Mouse (Mus musculus): ENCODE data around the gene Ptpre.
A peak's percentile ranks its signal among the peaks of the same experiment; 100 is the strongest.

The Ptpre gene

GRCm38 (mm10) chr7:135580306-135581091, 43.2 kb downstream of the Ptpre start:
- no peak for DNase-seq

GRCm38 (mm10) chr7:135581128-135581527, 43.8 kb downstream of the Ptpre start:
- DNase-seq, result no peak

GRCm38 (mm10) chr7:135585125-135585687, 47.9 kb downstream of the Ptpre start:
- DNase-seq, result no peak

GRCm38 (mm10) chr7:135586402-135586801, 49.1 kb downstream of the Ptpre start:
- no peak for DNase-seq

GRCm38 (mm10) chr7:135587821-135588575, 50.7 kb downstream of the Ptpre start:
- no peak for DNase-seq

GRCm38 (mm10) chr7:135588620-135589309, 51.5 kb downstream of the Ptpre start:
- DNase-seq, result no peak

GRCm38 (mm10) chr7:135591461-135591860, 54.2 kb downstream of the Ptpre start:
- no peak for DNase-seq

- DNase-seq, result no peak
Measured at GRCm38 (mm10) chr7:135593286-135593685, 56.0 kb downstream of the Ptpre start.

GRCm38 (mm10) chr7:135593825-135594224, 56.5 kb downstream of the Ptpre start:
- DNase-seq, result no peak

- no peak for DNase-seq
Measured at GRCm38 (mm10) chr7:135594676-135595075, 57.4 kb downstream of the Ptpre start.

- DNase-seq, result no peak
Measured at GRCm38 (mm10) chr7:135595640-135596174, 58.4 kb downstream of the Ptpre start.

GRCm38 (mm10) chr7:135597006-135597405, 59.7 kb downstream of the Ptpre start:
- no peak for DNase-seq

GRCm38 (mm10) chr7:135597604-135598289, 60.5 kb downstream of the Ptpre start:
- peak; percentile 60 for DNase-seq

- DNase-seq, result no peak
Measured at GRCm38 (mm10) chr7:135598303-135598855, 61.1 kb downstream of the Ptpre start.

- no peak for DNase-seq
Measured at GRCm38 (mm10) chr7:135600076-135600475, 62.8 kb downstream of the Ptpre start.

GRCm38 (mm10) chr7:135601607-135602006, 64.3 kb downstream of the Ptpre start:
- DNase-seq, result no peak

GRCm38 (mm10) chr7:135602265-135602664, 65.0 kb downstream of the Ptpre start:
- DNase-seq, result no peak

- DNase-seq, result peak; percentile 63
Measured at GRCm38 (mm10) chr7:135602881-135603523, 65.7 kb downstream of the Ptpre start.

- DNase-seq, result peak; percentile 76
Measured at GRCm38 (mm10) chr7:135605002-135605803, 67.9 kb downstream of the Ptpre start.

GRCm38 (mm10) chr7:135605804-135606072, 68.5 kb downstream of the Ptpre start:
- DNase-seq, result no peak

GRCm38 (mm10) chr7:135608208-135608607, 70.9 kb downstream of the Ptpre start:
- peak; percentile 37 for DNase-seq

Measured in lung, postnatal 36 days (tissue).